Mouse (Mus musculus): Measurements from ENCODE around the gene Atp5b. TPM values are rescaled to one million over a fixed set of nuclear protein-coding genes. Genes with fewer than 3 reads are reported as not detected.
A peak's percentile ranks its signal among the peaks of the same experiment; 100 is the strongest.

The Atp5b gene
- polyA plus RNA-seq, 1 experiment from 2014 or later = 3,631 TPM

GRCm38 (mm10) chr10:128093496-128094294 lies 10.6 kb downstream of the Atp5b start:
- DNase-seq (ENCODE audit: low spot score) = no peak

GRCm38 (mm10) chr10:128094340-128094968 lies 11.4 kb downstream of the Atp5b start:
- H3K36me3 ChIP-seq (ENCODE audit: insufficient read depth, low read length) = peaks cover 9% of the 10 kb centered on the region
- H3K9ac ChIP-seq (ENCODE audit: low read depth, low read length) = peak overlapping the region; percentile 87
- peak overlapping the region; percentile 17 for H3K4me3 ChIP-seq (replicated peaks; ENCODE audit: low read depth, low read length)
- ATAC-seq (replicated peaks; ENCODE audit: low FRiP score, low read depth) = peak; percentile 64
- H3K9me3 ChIP-seq (replicated peaks; ENCODE audit: low read length) = no peaks in the 10 kb centered on the region
- peak; percentile 94 for DNase-seq (ENCODE audit: low spot score)
- TF ChIP-seq CTCF (IDR thresholded peaks at IDR 0.05; ENCODE audit: low read depth) = no peak
- H3K4me1 ChIP-seq (replicated peaks; ENCODE audit: insufficient read depth, low read length) = peaks cover 22% of the 10 kb centered on the region
- peak overlapping the region; percentile 77 for H3K4me2 ChIP-seq (ENCODE audit: low read length)
- H3K27me3 ChIP-seq (ENCODE audit: insufficient read depth, low read length) = no peaks in the 10 kb centered on the region
- H3K27ac ChIP-seq = peak overlapping the region; percentile 99
- 12% methylated on average over 19 of the region's 19 CpGs for WGBS

More at GRCm38 (mm10) chr10:128093496-128094294, 10.6 kb downstream of the Atp5b start:
- H3K4me3 ChIP-seq (replicated peaks; ENCODE audit: low read depth, low read length) = peak overlapping the region; percentile 88
- H3K4me2 ChIP-seq (ENCODE audit: low read length) = peak overlapping the region; percentile 77
- H3K27ac ChIP-seq = peak overlapping the region; percentile 99
- H3K9me3 ChIP-seq (replicated peaks; ENCODE audit: low read length) = no peaks in the 10 kb centered on the region
- ATAC-seq (replicated peaks; ENCODE audit: low FRiP score, low read depth) = no peak
- no peak for TF ChIP-seq CTCF (IDR thresholded peaks at IDR 0.05; ENCODE audit: low read depth)
- peaks cover 16% of the 10 kb centered on the region for H3K36me3 ChIP-seq (ENCODE audit: insufficient read depth, low read length)
- no peaks in the 10 kb centered on the region for H3K27me3 ChIP-seq (ENCODE audit: insufficient read depth, low read length)
- 26% methylated on average over 13 of the region's 13 CpGs for WGBS
- peaks cover 22% of the 10 kb centered on the region for H3K4me1 ChIP-seq (replicated peaks; ENCODE audit: insufficient read depth, low read length)
- H3K9ac ChIP-seq (ENCODE audit: low read depth, low read length) = peak overlapping the region; percentile 87

- Histone ChIP-seq H3K4me2 (ENCODE audit: low read length) (peak overlapping the region; percentile 77), H3K27me3 (ENCODE audit: insufficient read depth, low read length) (no peaks in the 10 kb centered on the region), H3K27ac (peak overlapping the region; percentile 99), H3K36me3 (ENCODE audit: insufficient read depth, low read length) (peaks cover 2% of the 10 kb centered on the region), H3K4me3 (replicated peaks; ENCODE audit: low read depth, low read length) (no peak overlapping the region), H3K9ac (ENCODE audit: low read depth, low read length) (peak overlapping the region; percentile 87; the same call in 1 of the 2 replicates), H3K9me3 (replicated peaks; ENCODE audit: low read length) (no peaks in the 10 kb centered on the region), H3K4me1 (replicated peaks; ENCODE audit: insufficient read depth, low read length) (peaks cover 22% of the 10 kb centered on the region)
- DNase-seq (ENCODE audit: low spot score) (no peak), ATAC-seq (replicated peaks; ENCODE audit: low FRiP score, low read depth) (no peak)
- no peak for TF ChIP-seq CTCF (IDR thresholded peaks at IDR 0.05; ENCODE audit: low read depth)
- 43% methylated on average over 9 of the region's 9 CpGs for WGBS
These were observed 12.0 kb downstream of the Atp5b start for GRCm38 (mm10) chr10:128095003-128095636.

GRCm38 (mm10) chr10:128096313-128096692 lies 13.2 kb downstream of the Atp5b start:
- no peak for TF ChIP-seq CTCF (IDR thresholded peaks at IDR 0.05; ENCODE audit: low read depth)
- ATAC-seq (replicated peaks; ENCODE audit: low FRiP score, low read depth) = no peak

GRCm38 (mm10) chr10:128096693-128097586 lies 13.9 kb downstream of the Atp5b start:
- H3K4me1 ChIP-seq (replicated peaks; ENCODE audit: insufficient read depth, low read length) = peaks cover 20% of the 10 kb centered on the region
- peak overlapping the region; percentile 88 for H3K27ac ChIP-seq
- TF ChIP-seq CTCF (IDR thresholded peaks at IDR 0.05; ENCODE audit: low read depth) = no peak
- H3K36me3 ChIP-seq (ENCODE audit: insufficient read depth, low read length) = 0 out of 2 replicates have a peak, but pooled peaks cover 3% of the 10 kb centered on the region
- no peaks in the 10 kb centered on the region for H3K9me3 ChIP-seq (replicated peaks; ENCODE audit: low read length)
- peak overlapping the region; percentile 97 for H3K9ac ChIP-seq (ENCODE audit: low read depth, low read length)
- DNase-seq (ENCODE audit: low spot score) (peak; percentile 95), ATAC-seq (replicated peaks; ENCODE audit: low FRiP score, low read depth) (peak; percentile 56)
- no peaks in the 10 kb centered on the region for H3K27me3 ChIP-seq (ENCODE audit: insufficient read depth, low read length)
- peak overlapping the region; percentile 80 for H3K4me2 ChIP-seq (ENCODE audit: low read length)
- WGBS = under 1% methylated on average over 74 of the region's 86 CpGs
- peak overlapping the region; percentile 81 for H3K4me3 ChIP-seq (replicated peaks; ENCODE audit: low read depth, low read length)

More at GRCm38 (mm10) chr10:128096313-128096692, 13.2 kb downstream of the Atp5b start:
- 0 out of 2 replicates have a peak overlapping the region, but pooled peaks have one; percentile 80 for H3K4me2 ChIP-seq (ENCODE audit: low read length)
- 0 out of 2 replicates have a peak, but pooled peaks cover 3% of the 10 kb centered on the region for H3K36me3 ChIP-seq (ENCODE audit: insufficient read depth, low read length)
- peaks cover 22% of the 10 kb centered on the region for H3K4me1 ChIP-seq (replicated peaks; ENCODE audit: insufficient read depth, low read length)
- no peaks in the 10 kb centered on the region for H3K9me3 ChIP-seq (replicated peaks; ENCODE audit: low read length)
- peak overlapping the region; percentile 81; the same call in 1 of the 2 replicates for H3K4me3 ChIP-seq (replicated peaks; ENCODE audit: low read depth, low read length)
- 22% methylated on average over 4 of the region's 4 CpGs for WGBS
- no peaks in the 10 kb centered on the region for H3K27me3 ChIP-seq (ENCODE audit: insufficient read depth, low read length)
- H3K9ac ChIP-seq (ENCODE audit: low read depth, low read length) = no peak overlapping the region
- H3K27ac ChIP-seq = peak overlapping the region; percentile 88; the same call in 1 of the 2 replicates
- no peak for DNase-seq (ENCODE audit: low spot score)

Measured in kidney, postnatal 0 days (tissue).